Mouse (Mus musculus) midbrain, embryonic 13.5 days (tissue): Measurements from ENCODE around the gene Rad23b. TPM values are rescaled to one million over a fixed set of nuclear protein-coding genes. Genes with fewer than 3 reads are reported as not detected.
A peak's percentile ranks its signal among the peaks of the same experiment; 100 is the strongest.

Source experiments
- ATAC-seq: fragments of 200-750 bp; cut with Nextera tagmentation; 2 replicates; pipeline ENCODE4 v1.8.0; 2017; ENCODE audit warnings: mild to moderate bottlenecking, moderate TSS enrichment, moderate library complexity
- H3K27ac ChIP-seq: fragments of 300-500 bp; sonication (generic); 2 replicates; pipeline ENCODE4 v1.5.1; 2015; ENCODE audit warnings: inconsistent platforms, mild to moderate bottlenecking, moderate library complexity
- H3K27me3 ChIP-seq: fragments of 300-500 bp; sonication (generic); 2 replicates; pipeline ENCODE4 v1.6.1; 2015; ENCODE audit warnings: mild to moderate bottlenecking, inconsistent platforms
- H3K36me3 ChIP-seq: fragments of 300-500 bp; sonication (generic); 2 replicates; pipeline ENCODE4 v1.6.1; 2015; ENCODE audit warnings: mild to moderate bottlenecking, inconsistent platforms
- H3K4me1 ChIP-seq: fragments of 300-500 bp; sonication (generic); replicated peaks from 2 replicates; pipeline ENCODE4 v1.6.1; 2015; ENCODE audit warnings: inconsistent platforms
- H3K4me2 ChIP-seq: fragments of 300-500 bp; sonication (generic); replicated peaks from 2 replicates; pipeline ENCODE4 v1.6.1; 2015; ENCODE audit warnings: moderate library complexity, mild to moderate bottlenecking, inconsistent platforms
- H3K4me3 ChIP-seq: fragments of 300-500 bp; sonication (generic); replicated peaks from 2 replicates; pipeline ENCODE4 v1.5.1; 2015; ENCODE audit warnings: mild to moderate bottlenecking, inconsistent platforms
- H3K9ac ChIP-seq: fragments of 300-500 bp; sonication (generic); replicated peaks from 2 replicates; pipeline ENCODE4 v1.6.1; 2015; ENCODE audit warnings: mild to moderate bottlenecking, inconsistent platforms
- H3K9me3 ChIP-seq: fragments of 300-500 bp; sonication (generic); 2 replicates; pipeline ENCODE4 v1.6.1; 2016; ENCODE audit warnings: mild to moderate bottlenecking, inconsistent platforms
- WGBS: fragments of 180-500 bp; shearing (Covaris S2); methylation state at CpG from one replicate; pipeline ENCODE4 v1.1.7; 2015; 5-methylcytosine and 5-hydroxymethylcytosine counted together
- polyA plus RNA-seq: library from polyadenylated mRNA; unstranded; fragments of >200 nt; fragmentation: Nextera tagmentation; extraction: Ambion mirVana; gene quantifications from 2 replicates; pipeline ENCODE4 v1.2.1, GENCODE M21; 2015

The Rad23b gene
- polyA plus RNA-seq, 1 experiment from 2014 or later = 93.9 TPM

GRCm38 (mm10) chr4:55338905-55339304 is 10.9 kb upstream of the Rad23b start:
- Histone ChIP-seq H3K4me3 (no peak overlapping the region), H3K9me3 (no peaks in the 10 kb centered on the region), H3K4me1 (no peaks in the 10 kb centered on the region), H3K4me2 (no peak overlapping the region), H3K36me3 (no peaks in the 10 kb centered on the region), H3K9ac (no peak overlapping the region), H3K27me3 (no peaks in the 10 kb centered on the region), H3K27ac (no peak overlapping the region)
- WGBS = 76% methylated on average over 1 of the region's 1 CpGs
- no peak for ATAC-seq

- Histone ChIP-seq H3K9me3 (no peaks in the 10 kb centered on the region), H3K4me2 (no peak overlapping the region), H3K27ac (no peak overlapping the region), H3K4me3 (no peak overlapping the region), H3K4me1 (no peaks in the 10 kb centered on the region), H3K9ac (no peak overlapping the region), H3K36me3 (no peaks in the 10 kb centered on the region), H3K27me3 (no peaks in the 10 kb centered on the region)
- no peak for ATAC-seq
- 89% methylated on average over 4 of the region's 4 CpGs for WGBS
These were observed 10.5 kb upstream of the Rad23b start for GRCm38 (mm10) chr4:55339388-55339787.

- H3K4me1 ChIP-seq = no peaks in the 10 kb centered on the region
- H3K27me3 ChIP-seq = no peaks in the 10 kb centered on the region
- H3K4me2 ChIP-seq = no peak overlapping the region
These were observed 8.0 kb upstream of the Rad23b start for GRCm38 (mm10) chr4:55341797-55342196.

GRCm38 (mm10) chr4:55342602-55343001 is 7.2 kb upstream of the Rad23b start:
- Histone ChIP-seq H3K9me3 (no peaks in the 10 kb centered on the region), H3K27ac (no peak overlapping the region), H3K9ac (no peak overlapping the region), H3K4me1 (no peaks in the 10 kb centered on the region), H3K36me3 (no peaks in the 10 kb centered on the region), H3K4me2 (no peak overlapping the region), H3K4me3 (no peak overlapping the region), H3K27me3 (no peaks in the 10 kb centered on the region)
- ATAC-seq = no peak
- 89% methylated on average over 5 of the region's 5 CpGs for WGBS

More at GRCm38 (mm10) chr4:55341797-55342196, 8.0 kb upstream of the Rad23b start:
- H3K9ac ChIP-seq = no peak overlapping the region
- H3K36me3 ChIP-seq = no peaks in the 10 kb centered on the region
- H3K9me3 ChIP-seq = no peaks in the 10 kb centered on the region
- H3K4me3 ChIP-seq = no peak overlapping the region
- ATAC-seq = no peak
- WGBS = 100% methylated on average over 1 of the region's 1 CpGs
- no peak overlapping the region for H3K27ac ChIP-seq

- Histone ChIP-seq H3K27ac (no peak overlapping the region), H3K4me1 (no peaks in the 10 kb centered on the region), H3K4me2 (no peak overlapping the region), H3K4me3 (no peak overlapping the region), H3K9me3 (no peaks in the 10 kb centered on the region), H3K9ac (no peak overlapping the region), H3K27me3 (no peaks in the 10 kb centered on the region), H3K36me3 (no peaks in the 10 kb centered on the region)
- WGBS = 95% methylated on average over 3 of the region's 3 CpGs
- no peak for ATAC-seq
These were observed 6.6 kb upstream of the Rad23b start for GRCm38 (mm10) chr4:55343287-55343686.

- H3K27ac ChIP-seq = peak overlapping the region; percentile 90
- no peaks in the 10 kb centered on the region for H3K36me3 ChIP-seq
- no peaks in the 10 kb centered on the region for H3K27me3 ChIP-seq
- H3K4me1 ChIP-seq = peaks cover 33% of the 10 kb centered on the region
- peak overlapping the region; percentile 63 for H3K4me2 ChIP-seq
- peak; percentile 9; the same call in 1 of the 2 replicates for ATAC-seq
- 13% methylated on average over 11 of the region's 12 CpGs for WGBS
- no peaks in the 10 kb centered on the region for H3K9me3 ChIP-seq
- peak overlapping the region; percentile 99 for H3K4me3 ChIP-seq
- H3K9ac ChIP-seq = peak overlapping the region; percentile 65
These were observed 938 bp upstream of the Rad23b start for GRCm38 (mm10) chr4:55348759-55349451.

GRCm38 (mm10) chr4:55350219-55350931 is 532 bp downstream of the Rad23b start:
- H3K27me3 ChIP-seq = no peaks in the 10 kb centered on the region
- H3K9me3 ChIP-seq = no peaks in the 10 kb centered on the region
- peak overlapping the region; percentile 94 for H3K27ac ChIP-seq
- peak overlapping the region; percentile 99 for H3K4me3 ChIP-seq
- peak; percentile 73 for ATAC-seq
- WGBS = under 1% methylated on average over 62 of the region's 66 CpGs
- H3K4me2 ChIP-seq = peak overlapping the region; percentile 68
- peaks cover 33% of the 10 kb centered on the region for H3K4me1 ChIP-seq
- peak overlapping the region; percentile 93 for H3K9ac ChIP-seq
- H3K36me3 ChIP-seq = no peaks in the 10 kb centered on the region

- Histone ChIP-seq H3K4me1 (peaks cover 33% of the 10 kb centered on the region), H3K4me3 (peak overlapping the region; percentile 99), H3K4me2 (peak overlapping the region; percentile 68), H3K9me3 (no peaks in the 10 kb centered on the region), H3K27me3 (no peaks in the 10 kb centered on the region), H3K9ac (peak overlapping the region; percentile 93), H3K36me3 (no peaks in the 10 kb centered on the region), H3K27ac (no peak overlapping the region)
- WGBS = 18% methylated on average over 12 of the region's 12 CpGs
- no peak for ATAC-seq
These were observed 1.2 kb downstream of the Rad23b start for GRCm38 (mm10) chr4:55351037-55351436.

GRCm38 (mm10) chr4:55351860-55352259 is 2.0 kb downstream of the Rad23b start:
- Histone ChIP-seq H3K4me3 (peak overlapping the region; percentile 2; the same call in 1 of the 2 replicates), H3K27me3 (no peaks in the 10 kb centered on the region), H3K36me3 (peaks cover 4% of the 10 kb centered on the region; the same call in 1 of the 2 replicates), H3K9me3 (no peaks in the 10 kb centered on the region), H3K27ac (no peak overlapping the region), H3K4me2 (peak overlapping the region; percentile 40), H3K9ac (peak overlapping the region; percentile 25; the same call in 1 of the 2 replicates), H3K4me1 (peaks cover 33% of the 10 kb centered on the region)
- no peak for ATAC-seq

GRCm38 (mm10) chr4:55354038-55354437 is 4.2 kb downstream of the Rad23b start:
- peaks cover 27% of the 10 kb centered on the region for H3K4me1 ChIP-seq
- H3K4me2 ChIP-seq = no peak overlapping the region
- H3K9ac ChIP-seq = no peak overlapping the region
- no peak for ATAC-seq
- no peak overlapping the region for H3K27ac ChIP-seq
- H3K4me3 ChIP-seq = no peak overlapping the region
- 91% methylated on average over 1 of the region's 1 CpGs for WGBS
- peaks cover 4% of the 10 kb centered on the region; the same call in 1 of the 2 replicates for H3K36me3 ChIP-seq
- no peaks in the 10 kb centered on the region for H3K9me3 ChIP-seq
- no peaks in the 10 kb centered on the region for H3K27me3 ChIP-seq

- H3K9ac ChIP-seq = no peak overlapping the region
- H3K27me3 ChIP-seq = no peaks in the 10 kb centered on the region
- H3K9me3 ChIP-seq = no peaks in the 10 kb centered on the region
- no peak overlapping the region for H3K4me2 ChIP-seq
- no peak overlapping the region for H3K27ac ChIP-seq
- peaks cover 25% of the 10 kb centered on the region for H3K4me1 ChIP-seq
- 100% methylated on average over 1 of the region's 1 CpGs for WGBS
- no peak for ATAC-seq
- H3K36me3 ChIP-seq = peaks cover 4% of the 10 kb centered on the region; the same call in 1 of the 2 replicates
- H3K4me3 ChIP-seq = no peak overlapping the region
These were observed 6.0 kb downstream of the Rad23b start for GRCm38 (mm10) chr4:55355845-55356244.

GRCm38 (mm10) chr4:55356726-55357125 is 6.9 kb downstream of the Rad23b start:
- WGBS = 94% methylated on average over 3 of the region's 3 CpGs
- no peak overlapping the region for H3K4me3 ChIP-seq
- no peak overlapping the region for H3K9ac ChIP-seq
- no peak overlapping the region for H3K27ac ChIP-seq
- no peaks in the 10 kb centered on the region for H3K9me3 ChIP-seq
- H3K4me2 ChIP-seq = no peak overlapping the region
- H3K36me3 ChIP-seq = peaks cover 4% of the 10 kb centered on the region; the same call in 1 of the 2 replicates
- peaks cover 16% of the 10 kb centered on the region for H3K4me1 ChIP-seq
- no peak for ATAC-seq
- no peaks in the 10 kb centered on the region for H3K27me3 ChIP-seq
